Mouse (Mus musculus): ENCODE data around the gene Prkn. TPM values are rescaled to one million over a fixed set of nuclear protein-coding genes. Genes with fewer than 3 reads are reported as not detected.

Gene Prkn
- polyA plus RNA-seq, 1 experiment from 2014 or later = 2.8 TPM

- TF ChIP-seq CTCF (IDR thresholded peaks at IDR 0.05) = no peak
- TF ChIP-seq EP300 (IDR thresholded peaks at IDR 0.05) = no peak
- ATAC-seq (no peak), DNase-seq (ENCODE audit: low spot score) (no peak)
- no peaks in the 10 kb centered on the region for H3K4me1 ChIP-seq (ENCODE audit: insufficient read depth, low read depth, low read length)
- no peaks in the 10 kb centered on the region for H3K36me3 ChIP-seq (ENCODE audit: insufficient read depth, low read length)
- H3K9me3 ChIP-seq (ENCODE audit: low read length) = no peaks in the 10 kb centered on the region
- H3K27me3 ChIP-seq (replicated peaks; ENCODE audit: insufficient read depth, low read length) = no peaks in the 10 kb centered on the region
- WGBS = 81% methylated on average over 3 of the region's 3 CpGs
- H3K4me3 ChIP-seq (ENCODE audit: low read depth, low read length) = no peak overlapping the region
- no peak overlapping the region for H3K9ac ChIP-seq (replicated peaks; ENCODE audit: low read depth)
- no peak overlapping the region for H3K4me2 ChIP-seq (replicated peaks; ENCODE audit: low read depth, low read length)
- no peak overlapping the region for H3K27ac ChIP-seq (ENCODE audit: low read length)
Measured at GRCm38 (mm10) chr17:11507082-11507481, 666.9 kb downstream of the Prkn start.

DNA sequence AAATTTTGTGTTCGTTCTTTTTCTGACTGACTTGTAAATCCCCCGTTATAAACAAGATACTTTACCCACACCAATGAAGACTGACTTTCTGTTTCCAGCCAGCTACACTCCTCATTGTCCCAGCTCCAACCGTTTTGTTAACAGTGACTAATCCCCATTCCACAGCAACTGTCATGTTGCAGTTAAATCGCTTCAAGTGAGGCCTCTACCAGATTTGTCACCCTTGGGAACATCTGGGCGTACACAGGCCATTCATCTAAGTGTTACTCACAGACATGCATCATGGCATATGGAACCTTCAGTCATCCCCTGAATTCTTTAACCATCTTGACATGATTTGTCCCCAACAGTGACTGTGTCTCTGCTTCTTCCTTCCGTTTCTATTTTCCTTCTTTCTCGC lies 669.9 kb downstream of the Prkn start:
- TF ChIP-seq CTCF (IDR thresholded peaks at IDR 0.05) = no peak
- no peak for TF ChIP-seq EP300 (IDR thresholded peaks at IDR 0.05)
- Histone ChIP-seq H3K27ac (ENCODE audit: low read length) (no peak overlapping the region), H3K4me1 (ENCODE audit: insufficient read depth, low read depth, low read length) (no peaks in the 10 kb centered on the region), H3K9ac (replicated peaks; ENCODE audit: low read depth) (no peak overlapping the region), H3K27me3 (replicated peaks; ENCODE audit: insufficient read depth, low read length) (no peaks in the 10 kb centered on the region), H3K9me3 (ENCODE audit: low read length) (no peaks in the 10 kb centered on the region), H3K4me2 (replicated peaks; ENCODE audit: low read depth, low read length) (no peak overlapping the region), H3K36me3 (ENCODE audit: insufficient read depth, low read length) (no peaks in the 10 kb centered on the region), H3K4me3 (ENCODE audit: low read depth, low read length) (no peak overlapping the region)
- 73% methylated on average over 7 of the region's 7 CpGs for WGBS
- ATAC-seq (no peak), DNase-seq (ENCODE audit: low spot score) (no peak)

GRCm38 (mm10) chr17:11514032-11514761 lies 674.0 kb downstream of the Prkn start:
- Histone ChIP-seq H3K9ac (replicated peaks; ENCODE audit: low read depth) (no peak overlapping the region), H3K4me3 (ENCODE audit: low read depth, low read length) (no peak overlapping the region), H3K27me3 (replicated peaks; ENCODE audit: insufficient read depth, low read length) (no peaks in the 10 kb centered on the region), H3K4me2 (replicated peaks; ENCODE audit: low read depth, low read length) (no peak overlapping the region), H3K27ac (ENCODE audit: low read length) (no peak overlapping the region), H3K36me3 (ENCODE audit: insufficient read depth, low read length) (no peaks in the 10 kb centered on the region), H3K4me1 (ENCODE audit: insufficient read depth, low read depth, low read length) (no peaks in the 10 kb centered on the region), H3K9me3 (ENCODE audit: low read length) (no peaks in the 10 kb centered on the region)
- TF ChIP-seq EP300 (IDR thresholded peaks at IDR 0.05) = no peak
- no peak for TF ChIP-seq CTCF (IDR thresholded peaks at IDR 0.05)
- no peak for ATAC-seq
- WGBS = 35% methylated on average over 8 of the region's 8 CpGs
- DNase-seq (ENCODE audit: low spot score) = no peak

DNA sequence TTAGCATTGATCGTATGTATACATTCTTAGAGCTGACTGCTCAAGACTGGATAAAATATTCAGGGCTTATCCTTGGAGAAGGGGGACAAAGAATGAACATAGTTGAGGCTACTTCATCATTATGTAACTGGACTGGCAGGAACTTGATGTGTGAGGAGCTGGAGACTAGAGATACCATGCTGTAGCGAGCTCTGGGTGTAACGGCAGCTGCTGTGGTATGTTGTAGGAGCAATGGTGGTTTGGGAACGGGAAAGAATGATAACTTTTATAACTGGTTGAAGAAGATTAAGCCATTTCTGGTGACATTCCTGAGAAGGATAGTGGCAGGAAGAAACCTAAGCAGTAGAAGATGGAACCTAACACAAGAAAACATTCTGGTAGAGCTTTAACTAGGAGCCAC lies 675.4 kb downstream of the Prkn start:
- Histone ChIP-seq H3K27me3 (replicated peaks; ENCODE audit: insufficient read depth, low read length) (no peaks in the 10 kb centered on the region), H3K27ac (ENCODE audit: low read length) (no peak overlapping the region), H3K36me3 (ENCODE audit: insufficient read depth, low read length) (no peaks in the 10 kb centered on the region), H3K4me1 (ENCODE audit: insufficient read depth, low read depth, low read length) (no peaks in the 10 kb centered on the region), H3K9me3 (ENCODE audit: low read length) (no peaks in the 10 kb centered on the region), H3K4me2 (replicated peaks; ENCODE audit: low read depth, low read length) (no peak overlapping the region), H3K9ac (replicated peaks; ENCODE audit: low read depth) (no peak overlapping the region), H3K4me3 (ENCODE audit: low read depth, low read length) (no peak overlapping the region)
- ATAC-seq = no peak
- TF ChIP-seq EP300 (IDR thresholded peaks at IDR 0.05) (no peak), CTCF (IDR thresholded peaks at IDR 0.05) (no peak)
- no peak for DNase-seq (ENCODE audit: low spot score)
- WGBS = 82% methylated on average over 4 of the region's 4 CpGs

GRCm38 (mm10) chr17:11516165-11516564 lies 676.0 kb downstream of the Prkn start:
- Histone ChIP-seq H3K36me3 (ENCODE audit: insufficient read depth, low read length) (no peaks in the 10 kb centered on the region), H3K27me3 (replicated peaks; ENCODE audit: insufficient read depth, low read length) (no peaks in the 10 kb centered on the region), H3K27ac (ENCODE audit: low read length) (no peak overlapping the region), H3K9me3 (ENCODE audit: low read length) (no peaks in the 10 kb centered on the region), H3K4me3 (ENCODE audit: low read depth, low read length) (no peak overlapping the region), H3K4me2 (replicated peaks; ENCODE audit: low read depth, low read length) (no peak overlapping the region), H3K9ac (replicated peaks; ENCODE audit: low read depth) (no peak overlapping the region), H3K4me1 (ENCODE audit: insufficient read depth, low read depth, low read length) (no peaks in the 10 kb centered on the region)
- DNase-seq (ENCODE audit: low spot score) = peak; percentile 14
- peak; percentile 50 for ATAC-seq
- no peak for TF ChIP-seq CTCF (IDR thresholded peaks at IDR 0.05)
- peak; percentile 58; the same call in 1 of the 2 replicates for TF ChIP-seq EP300 (IDR thresholded peaks at IDR 0.05)
- WGBS = 52% methylated on average over 7 of the region's 7 CpGs

DNA sequence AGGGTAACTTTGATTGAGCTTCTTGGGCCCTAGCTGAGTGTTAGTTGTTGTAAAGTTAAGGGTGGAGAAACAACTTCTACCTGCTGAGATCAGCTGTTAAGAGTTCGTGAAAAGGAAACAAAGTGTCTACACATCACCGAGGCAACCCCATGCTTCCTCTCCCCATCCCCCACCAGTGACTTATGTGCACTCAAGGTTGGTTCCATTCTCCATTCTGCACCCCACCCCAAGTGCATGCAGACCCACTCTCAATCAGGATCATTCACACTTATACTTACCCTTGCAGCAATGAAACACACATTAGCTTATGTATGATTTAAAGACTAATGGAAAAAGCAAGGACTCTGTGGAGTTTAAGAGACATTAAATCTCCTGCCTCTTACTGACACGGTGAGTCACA lies 691.9 kb downstream of the Prkn start:
- Histone ChIP-seq H3K4me1 (ENCODE audit: insufficient read depth, low read depth, low read length) (no peaks in the 10 kb centered on the region), H3K27ac (ENCODE audit: low read length) (no peak overlapping the region), H3K4me2 (replicated peaks; ENCODE audit: low read depth, low read length) (no peak overlapping the region), H3K4me3 (ENCODE audit: low read depth, low read length) (no peak overlapping the region), H3K9ac (replicated peaks; ENCODE audit: low read depth) (no peak overlapping the region), H3K9me3 (ENCODE audit: low read length) (no peaks in the 10 kb centered on the region), H3K27me3 (replicated peaks; ENCODE audit: insufficient read depth, low read length) (no peaks in the 10 kb centered on the region), H3K36me3 (ENCODE audit: insufficient read depth, low read length) (no peaks in the 10 kb centered on the region)
- no peak for TF ChIP-seq CTCF (IDR thresholded peaks at IDR 0.05)
- TF ChIP-seq EP300 (IDR thresholded peaks at IDR 0.05) = no peak
- no peak for ATAC-seq
- DNase-seq (ENCODE audit: low spot score) = no peak
- 36% methylated on average over 3 of the region's 3 CpGs for WGBS

Data from lung, postnatal 0 days (tissue).